Mouse (Mus musculus) heart, adult 9 months (tissue): ENCODE measurements at regions not wholly inside any gene's neighbourhood (a gene's known extent, or its start where the extent isn't known, plus 50 kb on each side); places are given as distances from the start of the nearest gene placed in this dataset.

Experiments used
- DNase-seq, 2 experiments: peaks; one replicate each; pipeline ENCODE4 v3.0.0; 2022; ENCODE audit warnings: low spot score in 2 of 2

- peak; percentile 51 to 53 for DNase-seq
Measured at GRCm38 (mm10) chr16:30873493-30874211, 207.6 kb downstream of the Xxylt1 start.

GRCm38 (mm10) chr16:30875235-30875829 is 205.9 kb downstream of the Xxylt1 start:
- no peak for DNase-seq

DNA sequence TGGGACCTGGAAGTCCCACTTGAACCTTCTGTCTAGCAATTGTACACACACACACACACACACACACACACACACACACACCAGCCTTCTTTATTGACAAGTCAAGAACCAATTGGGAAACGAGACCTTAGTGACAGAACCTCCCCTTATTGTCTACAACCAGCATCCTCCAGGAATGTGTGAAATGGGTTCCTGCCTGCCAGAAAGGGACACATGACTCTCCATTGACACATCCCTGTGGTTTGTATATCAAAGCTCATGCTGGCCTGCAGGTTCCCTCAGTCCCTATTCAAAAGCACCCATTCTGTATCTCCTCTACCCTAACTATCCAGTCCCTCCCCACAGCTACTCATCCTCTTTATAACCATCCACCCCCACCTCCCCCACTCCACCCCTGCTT is 202.4 kb downstream of the Xxylt1 start:
- no peak for DNase-seq

DNA sequence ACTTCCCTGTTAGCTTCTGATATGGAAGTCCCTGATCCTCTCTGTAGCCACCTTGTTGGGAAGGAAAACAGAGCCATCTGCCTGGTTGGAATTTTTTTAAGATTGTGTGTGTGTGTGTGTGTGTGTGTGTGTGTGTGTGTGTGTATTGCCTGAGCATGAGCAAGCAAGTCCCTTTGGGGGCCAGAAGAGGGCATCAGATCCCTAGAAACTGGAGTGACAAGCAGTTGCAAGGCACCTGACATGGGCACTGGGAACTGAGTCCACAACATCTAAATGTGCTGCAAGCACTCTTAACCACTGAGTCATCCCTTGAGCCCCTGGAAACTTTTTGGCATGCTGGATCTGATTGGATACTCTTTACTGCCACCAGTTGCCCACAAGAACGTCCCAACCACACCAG is 201.4 kb downstream of the Xxylt1 start:
- DNase-seq = no peak

GRCm38 (mm10) chr16:30880682-30881081 is 200.6 kb downstream of the Xxylt1 start:
- DNase-seq = no peak

- DNase-seq = no peak
Measured at GRCm38 (mm10) chr16:30881186-30881585, 200.0 kb downstream of the Xxylt1 start.

- DNase-seq = no peak
Measured at GRCm38 (mm10) chr16:30883490-30884188, 197.6 kb downstream of the Xxylt1 start.

- DNase-seq = no peak
Measured at GRCm38 (mm10) chr16:30884189-30884551, 197.1 kb downstream of the Xxylt1 start.

DNA sequence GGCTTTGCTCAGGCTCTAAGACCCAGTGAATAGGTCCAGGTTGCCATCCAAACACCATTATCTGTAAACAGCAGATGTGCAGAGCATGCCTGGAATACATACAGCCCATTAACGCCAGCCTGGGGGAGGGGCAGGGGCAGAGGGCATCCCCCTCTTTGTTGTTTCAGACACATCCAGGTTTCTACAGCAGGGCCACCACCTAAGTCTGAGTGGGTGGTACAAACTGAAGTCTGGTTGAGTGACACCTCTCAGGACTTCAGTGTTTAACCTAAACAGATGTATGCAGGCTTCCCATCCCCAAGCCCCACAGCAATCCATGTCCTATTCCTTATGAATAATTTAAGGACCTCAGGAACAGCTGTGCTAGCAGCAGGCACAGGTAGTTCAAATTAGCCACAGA is 194.2 kb downstream of the Xxylt1 start:
- DNase-seq = no peak

GRCm38 (mm10) chr16:30887536-30887935 is 193.7 kb downstream of the Xxylt1 start:
- DNase-seq = no peak

- no peak for DNase-seq
Measured at GRCm38 (mm10) chr16:30888556-30889323, 192.5 kb downstream of the Xxylt1 start.

- DNase-seq = no peak
Measured at GRCm38 (mm10) chr16:30892606-30893005, 188.6 kb downstream of the Xxylt1 start.

DNA sequence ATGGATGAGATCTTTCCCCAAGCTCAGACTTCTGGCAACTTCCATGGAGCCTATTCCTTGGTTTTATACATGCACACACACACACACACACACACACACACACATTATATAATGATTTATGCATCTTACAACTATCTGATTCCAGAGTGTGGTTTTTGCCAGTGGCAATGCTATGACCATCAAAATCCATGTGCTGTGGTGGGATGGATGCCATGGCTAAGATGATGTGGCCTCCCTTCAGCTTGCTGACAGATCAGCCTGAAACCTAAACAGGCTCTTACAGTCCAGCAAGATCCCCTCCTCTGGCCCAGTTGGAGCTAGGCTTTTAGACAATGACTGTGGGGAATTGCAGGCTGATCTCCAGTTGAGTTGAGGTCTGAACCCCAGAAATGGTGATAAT is 187.1 kb downstream of the Xxylt1 start:
- no peak for DNase-seq

DNA sequence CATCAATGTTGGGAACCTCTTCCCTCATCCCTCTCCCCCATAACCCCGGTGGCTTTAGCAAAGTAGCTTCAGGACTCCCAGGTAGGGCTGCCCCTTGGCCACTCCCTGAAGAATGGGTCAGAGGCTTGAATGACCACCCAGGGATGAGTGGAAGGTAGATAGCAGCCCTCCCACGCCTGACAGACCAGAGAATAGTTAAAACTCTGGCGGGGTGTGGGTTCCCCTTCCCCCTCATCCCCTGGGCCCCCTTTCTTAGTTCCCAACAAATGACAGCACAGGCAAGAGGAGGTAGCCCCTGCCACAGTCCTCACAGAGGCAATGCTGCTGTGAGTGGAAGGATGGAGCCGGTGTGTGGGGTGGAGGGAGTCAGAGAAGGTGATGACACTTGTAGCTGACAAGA is 186.2 kb downstream of the Xxylt1 start:
- no peak for DNase-seq

GRCm38 (mm10) chr16:30897371-30897770 is 183.9 kb downstream of the Xxylt1 start:
- no peak for DNase-seq

GRCm38 (mm10) chr16:30900121-30900520 is 181.1 kb downstream of the Xxylt1 start:
- DNase-seq = no peak

- DNase-seq = no peak
Measured at GRCm38 (mm10) chr16:30901309-30901708, 179.9 kb downstream of the Xxylt1 start.
